Mouse (Mus musculus) MEL (cell line): ENCODE results near the gene Nol12. TPM values are rescaled to one million over a fixed set of nuclear protein-coding genes. Genes with fewer than 3 reads are reported as not detected.

Source experiments
- DNase-seq: peaks from one replicate; pipeline ENCODE4 v3.0.0; 2011; ENCODE audit warnings: low read depth, low spot score
- H3K27ac ChIP-seq: 2 replicates; pipeline ENCODE4 v1.5.1; 2012; ENCODE audit warnings: low read depth, mild to moderate bottlenecking, control low read depth, low read length, moderate library complexity; ENCODE audit not compliant: control insufficient read depth
- H3K27me3 ChIP-seq, 2 experiments: fragments of 150-350 bp in 1 of 2; sonication (generic) in 1 of 2; 2 replicates each; pipeline ENCODE4 v1.6.1; 2012; ENCODE audit warnings: low read length in 2 of 2, mild to moderate bottlenecking in 2 of 2, improper control_type of control experiment in 1 of 2, moderate library complexity in 1 of 2; ENCODE audit not compliant: insufficient read depth in 2 of 2, control insufficient read depth in 1 of 2
- H3K36me3 ChIP-seq, 2 experiments: 2 replicates each; pipeline ENCODE4 v1.6.1; 2012 to 2014; ENCODE audit warnings: low read length in 2 of 2, improper control_type of control experiment in 1 of 2, inconsistent platforms in 1 of 2, mild to moderate bottlenecking in 1 of 2; ENCODE audit not compliant: insufficient read depth in 2 of 2, control insufficient read depth in 1 of 2
- H3K4me1 ChIP-seq, 2 experiments: fragments of 150-350 bp in 1 of 2; sonication (generic) in 1 of 2; 2 replicates each; pipeline ENCODE4 v1.6.1; 2012; ENCODE audit warnings: low read length in 2 of 2, improper control_type of control experiment in 1 of 2, mild to moderate bottlenecking in 1 of 2; ENCODE audit not compliant: insufficient read depth in 2 of 2, control insufficient read depth in 1 of 2
- H3K4me3 ChIP-seq, 2 experiments: fragments of 150-350 bp in 1 of 2; sonication (generic) in 1 of 2; 2 replicates each; pipeline ENCODE4 v1.5.1; 2012; ENCODE audit warnings: low read depth in 2 of 2, low read length in 2 of 2, mild to moderate bottlenecking in 2 of 2, moderate library complexity in 2 of 2, control low read depth in 1 of 2, improper control_type of control experiment in 1 of 2; ENCODE audit not compliant: control insufficient read depth in 1 of 2, insufficient read depth in 1 of 2
- H3K79me2 ChIP-seq: 2 replicates; pipeline ENCODE4 v1.6.1; 2012; ENCODE audit warnings: mild to moderate bottlenecking, low read length, moderate library complexity; ENCODE audit not compliant: control insufficient read depth, poor library complexity, insufficient read depth
- H3K9ac ChIP-seq: 2 replicates; pipeline ENCODE4 v1.6.1; 2012; ENCODE audit warnings: low read depth, mild to moderate bottlenecking, control low read depth, low read length, moderate library complexity; ENCODE audit not compliant: control insufficient read depth, poor library complexity, severe bottlenecking
- H3K9me3 ChIP-seq: fragments of 150-350 bp; sonication (generic); replicated peaks from 2 replicates; pipeline ENCODE4 v1.6.1; 2012; ENCODE audit warnings: mild to moderate bottlenecking, low read length, improper control_type of control experiment, moderate library complexity; ENCODE audit not compliant: insufficient read depth
- CHD1 ChIP-seq: IDR thresholded peaks from 2 replicates; pipeline ENCODE4 v1.6.1; 2012; ENCODE audit warnings: low read depth, mild to moderate bottlenecking, inconsistent platforms, low read length, improper control_type of control experiment
- CHD2 ChIP-seq: IDR thresholded peaks from 2 replicates; pipeline ENCODE4 v1.6.1; 2011; ENCODE audit warnings: low read length, improper control_type of control experiment
- ELF1 ChIP-seq: IDR thresholded peaks from 2 replicates; pipeline ENCODE4 v1.6.1; 2014; ENCODE audit warnings: low read depth, mild to moderate bottlenecking, inconsistent platforms, low read length, improper control_type of control experiment, moderate library complexity
- EP300 ChIP-seq, 2 experiments: IDR thresholded peaks; 2 replicates each; pipeline ENCODE4 v1.6.1; 2011; ENCODE audit warnings: improper control_type of control experiment in 2 of 2, low read length in 2 of 2, low read depth in 1 of 2, mild to moderate bottlenecking in 1 of 2
- GATA1 ChIP-seq: IDR thresholded peaks from 2 replicates; pipeline ENCODE4 v1.6.1; 2011; ENCODE audit warnings: low read depth, low read length, improper control_type of control experiment
- HCFC1 ChIP-seq: IDR thresholded peaks from 2 replicates; pipeline ENCODE4 v1.6.1; 2012; ENCODE audit warnings: low read depth, mild to moderate bottlenecking, inconsistent platforms, low read length, improper control_type of control experiment, moderate library complexity
- MAX ChIP-seq: IDR thresholded peaks from 2 replicates; pipeline ENCODE4 v1.6.1; 2011; ENCODE audit warnings: low read length, improper control_type of control experiment
- MAZ ChIP-seq: IDR thresholded peaks from 2 replicates; pipeline ENCODE4 v1.6.1; 2012; ENCODE audit warnings: low read depth, mild to moderate bottlenecking, inconsistent platforms, low read length, improper control_type of control experiment
- MXI1 ChIP-seq: IDR thresholded peaks from 2 replicates; pipeline ENCODE4 v1.6.1; 2011; ENCODE audit warnings: mild to moderate bottlenecking, low read depth, low read length, improper control_type of control experiment
- MYB ChIP-seq: IDR thresholded peaks from 2 replicates; pipeline ENCODE4 v1.6.1; 2011; ENCODE audit warnings: mild to moderate bottlenecking, low read depth, low read length, improper control_type of control experiment
- MYC ChIP-seq: IDR thresholded peaks from 2 replicates; pipeline ENCODE4 v1.6.1; 2011; ENCODE audit warnings: low read depth, mild to moderate bottlenecking, low read length, improper control_type of control experiment, moderate library complexity
- NELFE ChIP-seq: IDR thresholded peaks from 2 replicates; pipeline ENCODE4 v1.6.1; 2011; ENCODE audit warnings: low read depth, low read length, improper control_type of control experiment
- POLR2A ChIP-seq, 2 experiments: IDR thresholded peaks; 2 replicates each; pipeline ENCODE4 v1.6.1; 2011 to 2012; ENCODE audit warnings: low read length in 2 of 2, mild to moderate bottlenecking in 2 of 2, control low read depth in 1 of 2, improper control_type of control experiment in 1 of 2, low read depth in 1 of 2, moderate library complexity in 1 of 2; ENCODE audit not compliant: control insufficient read depth in 1 of 2, insufficient read depth in 1 of 2, poor library complexity in 1 of 2
- POLR2AphosphoS2 ChIP-seq: IDR thresholded peaks from 2 replicates; pipeline ENCODE4 v1.6.1; 2011; ENCODE audit warnings: low read length, improper control_type of control experiment
- POLR2AphosphoS5 ChIP-seq: IDR thresholded peaks from 2 replicates; pipeline ENCODE4 v1.6.1; 2012; ENCODE audit warnings: low read depth, borderline replicate concordance, mild to moderate bottlenecking, inconsistent platforms, low read length, moderate library complexity, mixed read lengths
- RCOR1 ChIP-seq: IDR thresholded peaks from 2 replicates; pipeline ENCODE4 v1.6.1; 2012; ENCODE audit warnings: low read depth, mild to moderate bottlenecking, inconsistent platforms, low read length, improper control_type of control experiment
- TBP ChIP-seq: IDR thresholded peaks from 2 replicates; pipeline ENCODE4 v1.8.0; 2011; ENCODE audit warnings: low read depth, low read length, improper control_type of control experiment
- ZKSCAN1 ChIP-seq: IDR thresholded peaks from 2 replicates; pipeline ENCODE4 v1.6.1; 2012; ENCODE audit warnings: low read depth, mild to moderate bottlenecking, inconsistent platforms, low read length, improper control_type of control experiment, moderate library complexity
- ZMIZ1 ChIP-seq: IDR thresholded peaks from 2 replicates; pipeline ENCODE4 v1.6.1; 2012; ENCODE audit warnings: low read depth, mild to moderate bottlenecking, inconsistent platforms, low read length, improper control_type of control experiment, moderate library complexity
- polyA plus RNA-seq, 2 experiments: library from polyadenylated mRNA; stranded (reverse) in 1 of 2; unstranded in 1 of 2; fragments of >175 nt in 1 of 2; fragments of >200 nt in 1 of 2; gene quantifications; 2 replicates each; pipeline versions ENCODE4 v1.2.1 to v1.2.4; 2012; ENCODE audit warnings: low replicate concordance in 2 of 2, low read depth in 1 of 2; ENCODE audit not compliant: insufficient read length in 2 of 2, insufficient read depth in 1 of 2, missing spikeins in 1 of 2
- total RNA-seq: library from RNA; depleted of rRNA; stranded (reverse); fragments of 300-350 nt; gene quantifications from 2 replicates; pipeline ENCODE4 v1.2.3, GENCODE M21; 2012

The Nol12 gene
- total and polyA plus RNA-seq, 3 experiments, result 40.8 to 127 TPM; not detected in 1

DNA sequence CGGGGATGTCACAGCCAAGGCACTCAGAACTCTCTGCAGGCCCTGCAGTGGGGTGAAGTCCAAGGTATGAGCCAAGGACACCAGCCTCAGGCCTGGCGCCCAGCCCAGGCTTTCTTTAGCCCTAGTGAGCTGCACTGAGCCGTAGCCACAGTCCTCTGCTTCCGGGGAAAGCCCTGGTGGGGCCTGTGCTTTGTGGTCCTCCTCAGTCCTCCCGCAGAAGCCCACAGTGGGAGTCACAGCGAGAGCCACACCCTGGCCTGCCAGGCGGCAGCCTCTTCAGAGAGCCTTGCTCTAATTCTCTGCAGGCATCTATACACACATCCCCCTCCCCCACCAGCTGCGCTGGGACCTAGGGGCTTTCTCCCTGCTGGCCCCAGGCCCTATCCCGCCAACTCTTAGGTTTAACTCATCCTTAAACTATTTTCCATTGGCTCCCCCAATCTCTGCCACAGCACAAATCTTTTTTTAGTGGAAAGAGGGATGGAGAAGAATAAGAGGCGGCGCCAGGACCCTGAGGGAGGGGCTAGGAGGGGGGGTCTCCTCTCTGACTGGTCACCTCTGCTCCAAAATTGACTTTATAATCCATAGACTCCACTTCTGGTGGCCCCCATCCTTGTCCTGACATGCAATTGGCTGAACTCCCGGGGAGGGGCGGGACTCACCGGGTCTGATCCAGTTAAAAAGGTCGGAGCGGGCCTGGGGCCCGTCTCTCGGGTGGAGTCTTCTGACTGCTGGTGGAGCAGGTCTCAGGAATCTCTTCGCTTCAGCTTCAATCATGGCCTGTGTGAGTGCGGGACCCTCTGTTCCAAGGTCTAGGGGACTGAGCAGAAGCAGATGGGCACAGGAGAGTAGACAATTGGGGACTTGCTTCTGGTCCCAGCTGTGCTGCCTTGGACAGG is 8.5 kb upstream of the Nol12 start, which contains the start of gene Lgals1:
TSS of gene Lgals1 (plus strand) at position 705 of the 899 bp plus-strand sequence.
- H3K27me3 ChIP-seq, result no peaks in the 10 kb centered on the region
- peak within 1 kb of the TSS; percentile 74 for H3K9ac ChIP-seq
- H3K36me3 ChIP-seq, result peaks cover 0 to 35% of the 10 kb centered on the region in 2 experiments; a peak in 2 of 4 replicates
- H3K79me2 ChIP-seq, result peaks cover 10% of the 10 kb centered on the region
- H3K27ac ChIP-seq, result peak within 1 kb of the TSS; percentile 87
- DNase-seq, result peak; percentile 94
- H3K4me3 ChIP-seq, result peak within 1 kb of the TSS; percentile 68 to 75
- H3K4me1 ChIP-seq, result peaks cover 3 to 50% of the 10 kb centered on the region in 2 experiments; a peak in 3 of 4 replicates
- TF ChIP-seq ELF1 (0 out of 2 replicates have a peak, but pooled peaks have one; percentile 22), MYB (no peak), RCOR1 (peak; percentile 6), POLR2AphosphoS2 (peak; percentile 77), POLR2A (IDR thresholded peaks at IDR 0.05; ENCODE audit: control insufficient read depth in 1 of 2, insufficient read depth in 1 of 2, low read depth in 1 of 2, low read length in 2 of 2, poor library complexity in 1 of 2) (peak; percentile 56 to 100; a peak in 3 of 4 replicates), HCFC1 (peak; percentile 57), CHD1 (0 out of 2 replicates have a peak, but pooled peaks have one; percentile 57), MAZ (peak; percentile 80), MXI1 (peak; percentile 30; the same call in 1 of the 2 replicates), POLR2AphosphoS5 (0 out of 2 replicates have a peak, but pooled peaks have one; percentile 45), TBP (peak; percentile 98), MYC (no peak), GATA1 (no peak), CHD2 (no peak), ZKSCAN1 (no peak), MAX (no peak), EP300 (IDR thresholded peaks at IDR 0.05; ENCODE audit: low read depth in 1 of 2, low read length in 2 of 2) (peak in 1 of 2 experiments; percentile 34; a peak in 2 of 4 replicates), NELFE (peak; percentile 98), ZMIZ1 (peak; percentile 97)
- TF ChIP-seq, all 39 proteins: peak for 13
- H3K9me3 ChIP-seq, result no peaks in the 10 kb centered on the region
